In the genomic region with DNA sequence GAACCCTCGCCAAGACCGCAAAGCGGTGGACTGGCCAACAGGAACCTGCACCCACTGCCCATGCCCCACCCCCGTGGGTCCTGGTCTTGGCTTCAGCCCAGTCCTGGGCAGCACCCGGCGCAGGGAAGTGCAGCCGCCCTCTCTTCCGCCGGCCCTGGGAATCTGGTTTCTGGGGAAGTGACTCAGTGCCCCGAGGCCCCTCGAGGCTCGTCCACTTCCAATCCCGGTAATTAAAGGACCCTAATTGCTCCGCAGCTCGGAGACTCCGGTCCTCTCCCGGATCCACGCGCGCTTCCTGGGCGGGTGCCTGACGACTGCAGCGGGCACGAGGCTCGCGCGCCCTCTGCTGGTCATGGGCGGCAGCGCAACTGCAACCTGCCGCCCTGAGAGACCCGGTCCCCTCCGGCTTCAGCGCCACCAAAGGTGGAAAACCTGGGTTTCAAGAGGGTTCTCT, we compare ENCODE assay signal across 8 mouse cellular contexts. TPM values are rescaled to one million over a fixed set of nuclear protein-coding genes. Genes with fewer than 3 reads are reported as not detected.
DNase-seq lines count a peak whose midpoint lies in the region; ATAC-seq lines count a peak whose summit lies in the region.

No protein-coding gene starts in this region.

- H3K4me2 ChIP-seq in intestine, embryonic 14.5 days (ENCODE audit: low read length): peak overlapping the region; percentile 70
- peak overlapping the region; percentile 70 for H3K4me2 ChIP-seq in limb, embryonic 11.5 days (ENCODE audit: low read depth, severe bottlenecking)
- H3K4me2 ChIP-seq in midbrain, embryonic 11.5 days: peak overlapping the region; percentile 77

- peak overlapping the region; percentile 42 for H3K4me3 ChIP-seq in intestine, embryonic 14.5 days (ENCODE audit: low read depth, low read length)
- peak overlapping the region; percentile 46 for H3K4me3 ChIP-seq in limb, embryonic 11.5 days (ENCODE audit: low read depth, low read length)
- peak overlapping the region; percentile 41 for H3K4me3 ChIP-seq in midbrain, embryonic 11.5 days (ENCODE audit: low read depth, low read length)

- peak overlapping the region; percentile 36; the same call in 1 of the 2 replicates for H3K9ac ChIP-seq in intestine, embryonic 14.5 days (ENCODE audit: low read length)
- peak overlapping the region; percentile 56 for H3K9ac ChIP-seq in limb, embryonic 11.5 days (ENCODE audit: low read length)
- H3K9ac ChIP-seq in midbrain, embryonic 11.5 days (ENCODE audit: low read length): peak overlapping the region; percentile 72

- H3K4me1 ChIP-seq in intestine, embryonic 14.5 days (replicated peaks; ENCODE audit: control insufficient read depth, insufficient read depth, low read length): peaks cover 11% of the 10 kb centered on the region
- peaks cover 7% of the 10 kb centered on the region for H3K4me1 ChIP-seq in limb, embryonic 11.5 days (ENCODE audit: control insufficient read depth, insufficient read depth, low read length)
- H3K4me1 ChIP-seq in midbrain, embryonic 11.5 days (ENCODE audit: control insufficient read depth, insufficient read depth, low read length): peaks cover 16% of the 10 kb centered on the region

- peak; percentile 92 to 94 for DNase-seq in adrenal gland, adult 18-20 months (ENCODE audit: low spot score in 2 of 2)
- peak; percentile 84 for DNase-seq in embryo, embryonic 10 days (ENCODE audit: low spot score)
- peak; percentile 77 to 81 for DNase-seq in gastrocnemius, postnatal 36 days
- DNase-seq in intestine, embryonic 14.5 days (ENCODE audit: low spot score): peak; percentile 89
- peak; percentile 86 for DNase-seq in limb, embryonic 11.5 days (ENCODE audit: low spot score)
- peak; percentile 100 for DNase-seq in midbrain, embryonic 11.5 days (ENCODE audit: low spot score, missing footprints)
- peak; percentile 65 for DNase-seq in skeletal muscle tissue, adult 2 months (ENCODE audit: low read depth, low spot score)
- DNase-seq in yolk sac, embryonic 10.5 days (ENCODE audit: low spot score): peak; percentile 68

- WGBS in intestine, embryonic 14.5 days: under 1% methylated on average over 33 of the region's 33 CpGs
- WGBS in limb, embryonic 11.5 days: 0% methylated on average over 33 of the region's 33 CpGs
- 1% methylated on average over 33 of the region's 33 CpGs for WGBS in midbrain, embryonic 11.5 days

- peaks cover 20% of the 10 kb centered on the region for H3K27me3 ChIP-seq in intestine, embryonic 14.5 days (replicated peaks; ENCODE audit: control insufficient read depth, insufficient read depth, low read length)
- peaks cover 16% of the 10 kb centered on the region for H3K27me3 ChIP-seq in limb, embryonic 11.5 days (ENCODE audit: control insufficient read depth, insufficient read depth, low read length)
- peaks cover 47% of the 10 kb centered on the region for H3K27me3 ChIP-seq in midbrain, embryonic 11.5 days (ENCODE audit: control insufficient read depth, insufficient read depth, low read length)

- no peak overlapping the region for H3K27ac ChIP-seq in intestine, embryonic 14.5 days (ENCODE audit: low read depth)
- no peak overlapping the region for H3K27ac ChIP-seq in limb, embryonic 11.5 days (replicated peaks; ENCODE audit: low read depth, low read length)
- H3K27ac ChIP-seq in midbrain, embryonic 11.5 days (ENCODE audit: low read depth, low read length): no peak overlapping the region

- H3K9me3 ChIP-seq in intestine, embryonic 14.5 days (ENCODE audit: control insufficient read depth, low read length): no peaks in the 10 kb centered on the region
- no peaks in the 10 kb centered on the region for H3K9me3 ChIP-seq in limb, embryonic 11.5 days (ENCODE audit: control insufficient read depth, low read length)
- H3K9me3 ChIP-seq in midbrain, embryonic 11.5 days (ENCODE audit: control insufficient read depth, low read length): no peaks in the 10 kb centered on the region

- intact Hi-C loops in gastrocnemius, postnatal 36 days (cut with DNase I): loop anchor here (2.0 to 10.0 kb wide), 2 partner anchors 28 to 48 kb away; no protein-coding TSS in a partner anchor

- peak; percentile 47 for ATAC-seq in intestine, embryonic 14.5 days (replicated peaks; ENCODE audit: low FRiP score, low TSS enrichment, low read depth)
- 0 out of 2 replicates have a peak, but pooled peaks have one; percentile 22 for ATAC-seq in limb, embryonic 11.5 days (ENCODE audit: insufficient number of reproducible peaks, low FRiP score, low TSS enrichment, low read depth)
- ATAC-seq in midbrain, embryonic 11.5 days (ENCODE audit: low FRiP score): peak; percentile 62

- no peaks in the 10 kb centered on the region for H3K36me3 ChIP-seq in intestine, embryonic 14.5 days (ENCODE audit: control insufficient read depth, insufficient read depth, low read length)
- no peaks in the 10 kb centered on the region for H3K36me3 ChIP-seq in limb, embryonic 11.5 days (ENCODE audit: control insufficient read depth, insufficient read depth, low read length)
- H3K36me3 ChIP-seq in midbrain, embryonic 11.5 days (ENCODE audit: control insufficient read depth, insufficient read depth, low read length): no peaks in the 10 kb centered on the region

RNA-seq across cellular contexts. Expression of gene Sh2b3, which starts 5.2 kb away (rescaled TPM):
- 10 to 100 TPM; 28.4 to 29.6 TPM for total RNA-seq in adrenal gland, adult 18-20 months (2021)
- total RNA-seq in gastrocnemius, postnatal 36 days (2021): 10 to 100 TPM; 13.5 TPM
- polyA plus RNA-seq in intestine, embryonic 14.5 days (2014; fragmentation: Nextera tagmentation; extraction: Ambion mirVana): 15.4 and 16.3 TPM in 2 replicates
- 10.2 and 11.0 TPM in 2 replicates for polyA plus RNA-seq in limb, embryonic 11.5 days (2014; fragmentation: Nextera tagmentation; extraction: Ambion mirVana)
- polyA plus RNA-seq in midbrain, embryonic 11.5 days (2014; fragmentation: Nextera tagmentation; extraction: Ambion mirVana): 5.8 and 9.4 TPM in 2 replicates

RNA-seq across cellular contexts. Expression of gene Pheta1, which starts 6.1 kb away (rescaled TPM):
- 1 to 10 TPM; 5.1 to 5.4 TPM for total RNA-seq in adrenal gland, adult 18-20 months (2021)
- 1 to 10 TPM; 4.5 to 6.0 TPM for total RNA-seq in gastrocnemius, postnatal 36 days (2021)
- polyA plus RNA-seq in intestine, embryonic 14.5 days (2014; fragmentation: Nextera tagmentation; extraction: Ambion mirVana): 23.3 and 24.4 TPM in 2 replicates
- 35.3 and 36.8 TPM in 2 replicates for polyA plus RNA-seq in limb, embryonic 11.5 days (2014; fragmentation: Nextera tagmentation; extraction: Ambion mirVana)
- polyA plus RNA-seq in midbrain, embryonic 11.5 days (2014; fragmentation: Nextera tagmentation; extraction: Ambion mirVana): 25.9 and 27.9 TPM in 2 replicates
